Mouse (Mus musculus): ENCODE measurements around the gene Rffl. TPM values are rescaled to one million over a fixed set of nuclear protein-coding genes. Genes with fewer than 3 reads are reported as not detected.

Gene Rffl
- total and polyA plus RNA-seq, 2 experiments from 2014 or later, result 2.8 to 4.3 TPM

DNA sequence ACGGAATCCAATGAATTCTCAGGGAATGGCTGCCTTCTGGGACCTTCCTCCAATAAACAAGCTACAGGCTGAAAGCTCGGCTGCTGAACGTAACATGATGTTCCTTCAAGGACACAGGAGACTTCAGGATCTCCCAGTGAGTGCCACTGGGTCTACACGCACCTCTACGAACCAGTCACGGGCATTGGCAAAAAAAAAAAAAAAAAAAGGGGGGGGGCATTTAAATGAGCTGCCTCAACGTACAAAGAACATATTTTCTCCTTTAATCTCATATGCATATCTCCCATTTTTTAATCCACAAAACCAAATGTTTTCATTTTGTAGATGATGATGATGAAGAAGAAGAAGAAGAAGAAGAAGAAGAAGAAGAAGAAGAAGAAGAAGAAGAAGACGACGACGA lies 5.1 kb downstream of the Rffl start:
- Histone ChIP-seq H3K9ac (no peak overlapping the region), H3K27me3 (ENCODE audit: insufficient read depth, low read length) (no peaks in the 10 kb centered on the region), H3K27ac (ENCODE audit: low read depth, low read length) (no peak overlapping the region), H3K36me3 (ENCODE audit: insufficient read depth) (no peaks in the 10 kb centered on the region), H3K4me2 (ENCODE audit: low read depth) (no peak overlapping the region), H3K4me1 (ENCODE audit: insufficient read depth) (peaks cover 15% of the 10 kb centered on the region; the same call in 1 of the 2 replicates), H3K9me3 (ENCODE audit: low read length) (no peaks in the 10 kb centered on the region), H3K4me3 (ENCODE audit: low read depth, low read length) (no peak overlapping the region)
- no peak for ATAC-seq
- 88% methylated on average over 10 of the region's 10 CpGs for WGBS
- DNase-seq, result no peak
- TF ChIP-seq CTCF (IDR thresholded peaks at IDR 0.05; ENCODE audit: low read depth), result no peak

- Histone ChIP-seq H3K4me3 (ENCODE audit: low read depth, low read length) (no peak overlapping the region), H3K4me2 (ENCODE audit: low read depth) (no peak overlapping the region), H3K27ac (ENCODE audit: low read depth, low read length) (peak overlapping the region; percentile 50; the same call in 1 of the 2 replicates), H3K4me1 (ENCODE audit: insufficient read depth) (peaks cover 11% of the 10 kb centered on the region; the same call in 1 of the 2 replicates), H3K36me3 (ENCODE audit: insufficient read depth) (no peaks in the 10 kb centered on the region), H3K9ac (no peak overlapping the region), H3K27me3 (ENCODE audit: insufficient read depth, low read length) (no peaks in the 10 kb centered on the region), H3K9me3 (ENCODE audit: low read length) (no peaks in the 10 kb centered on the region)
- DNase-seq (peak; percentile 40), ATAC-seq (peak; percentile 73; the same call in 1 of the 2 replicates)
- WGBS, result 15% methylated on average over 4 of the region's 4 CpGs
- TF ChIP-seq CTCF (IDR thresholded peaks at IDR 0.05; ENCODE audit: low read depth), result no peak
Measured at GRCm38 (mm10) chr11:82863488-82863931, 7.5 kb downstream of the Rffl start.

- Histone ChIP-seq H3K36me3 (ENCODE audit: insufficient read depth) (no peaks in the 10 kb centered on the region), H3K27ac (ENCODE audit: low read depth, low read length) (no peak overlapping the region), H3K27me3 (ENCODE audit: insufficient read depth, low read length) (no peaks in the 10 kb centered on the region), H3K9ac (no peak overlapping the region), H3K4me3 (ENCODE audit: low read depth, low read length) (no peak overlapping the region), H3K4me1 (ENCODE audit: insufficient read depth) (peaks cover 11% of the 10 kb centered on the region; the same call in 1 of the 2 replicates), H3K4me2 (ENCODE audit: low read depth) (no peak overlapping the region), H3K9me3 (ENCODE audit: low read length) (no peaks in the 10 kb centered on the region)
- no peak for TF ChIP-seq CTCF (IDR thresholded peaks at IDR 0.05; ENCODE audit: low read depth)
- peak; percentile 55; the same call in 1 of the 2 replicates for ATAC-seq
- no peak for DNase-seq
- WGBS, result 17% methylated on average over 2 of the region's 2 CpGs
Measured at GRCm38 (mm10) chr11:82863059-82863458, 8.0 kb downstream of the Rffl start.

DNA sequence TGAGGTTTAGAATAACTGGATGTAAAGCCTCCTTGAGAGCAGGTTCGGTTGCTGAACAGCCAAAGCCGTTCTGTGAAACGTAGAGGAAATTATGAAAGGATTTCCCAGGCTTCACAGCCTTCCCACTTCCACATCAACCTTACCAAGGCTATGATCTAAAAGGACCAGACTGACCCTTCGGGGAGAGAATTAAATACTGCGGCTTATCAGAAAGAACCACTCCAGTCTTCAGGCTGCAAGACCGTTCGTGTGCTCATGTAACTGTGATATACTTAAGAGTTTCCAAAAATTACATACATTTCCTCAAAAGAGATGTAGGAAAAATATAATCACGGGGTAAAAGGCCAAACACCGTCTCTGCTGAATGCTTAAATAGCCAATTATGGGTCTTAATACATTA lies 8.4 kb downstream of the Rffl start:
- 23% methylated on average over 9 of the region's 9 CpGs for WGBS
- no peak for TF ChIP-seq CTCF (IDR thresholded peaks at IDR 0.05; ENCODE audit: low read depth)
- peaks cover 11% of the 10 kb centered on the region; the same call in 1 of the 2 replicates for H3K4me1 ChIP-seq (ENCODE audit: insufficient read depth)
- H3K9me3 ChIP-seq (ENCODE audit: low read length), result no peaks in the 10 kb centered on the region
- no peak overlapping the region for H3K4me3 ChIP-seq (ENCODE audit: low read depth, low read length)
- no peak overlapping the region for H3K9ac ChIP-seq
- H3K27ac ChIP-seq (ENCODE audit: low read depth, low read length), result no peak overlapping the region
- H3K4me2 ChIP-seq (ENCODE audit: low read depth), result no peak overlapping the region
- ATAC-seq (no peak; the same call in 1 of the 2 replicates), DNase-seq (no peak)
- no peaks in the 10 kb centered on the region for H3K36me3 ChIP-seq (ENCODE audit: insufficient read depth)
- H3K27me3 ChIP-seq (ENCODE audit: insufficient read depth, low read length), result no peaks in the 10 kb centered on the region

GRCm38 (mm10) chr11:82861558-82861957 lies 9.5 kb downstream of the Rffl start:
- no peak overlapping the region for H3K27ac ChIP-seq (ENCODE audit: low read depth, low read length)
- H3K4me1 ChIP-seq (ENCODE audit: insufficient read depth), result peaks cover 11% of the 10 kb centered on the region; the same call in 1 of the 2 replicates
- WGBS, result 55% methylated on average over 8 of the region's 8 CpGs
- no peak overlapping the region for H3K9ac ChIP-seq
- H3K4me2 ChIP-seq (ENCODE audit: low read depth), result no peak overlapping the region
- H3K36me3 ChIP-seq (ENCODE audit: insufficient read depth), result no peaks in the 10 kb centered on the region
- DNase-seq (no peak), ATAC-seq (no peak)
- no peaks in the 10 kb centered on the region for H3K27me3 ChIP-seq (ENCODE audit: insufficient read depth, low read length)
- no peak for TF ChIP-seq CTCF (IDR thresholded peaks at IDR 0.05; ENCODE audit: low read depth)
- no peak overlapping the region for H3K4me3 ChIP-seq (ENCODE audit: low read depth, low read length)
- H3K9me3 ChIP-seq (ENCODE audit: low read length), result no peaks in the 10 kb centered on the region

DNA sequence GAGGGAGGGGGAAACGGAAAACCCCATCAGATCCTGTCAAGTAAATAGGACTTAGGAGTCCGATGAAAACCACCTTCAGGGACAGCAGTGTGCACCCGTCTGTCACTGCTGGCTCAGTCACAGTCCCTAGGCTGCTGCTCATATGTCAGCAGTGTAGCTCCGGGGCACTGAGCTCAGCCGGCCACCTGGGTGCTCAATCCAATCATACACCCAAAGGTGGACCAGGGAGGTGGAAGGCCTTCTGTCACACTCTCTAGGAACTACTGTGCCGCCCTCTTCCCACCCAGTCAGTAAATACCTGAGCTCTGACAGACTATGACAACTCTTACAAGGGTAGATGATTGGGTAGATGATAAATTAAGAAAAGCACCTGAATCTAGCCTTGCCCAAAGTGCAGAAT lies 10.3 kb downstream of the Rffl start:
- DNase-seq, result no peak
- H3K36me3 ChIP-seq (ENCODE audit: insufficient read depth), result no peaks in the 10 kb centered on the region
- no peaks in the 10 kb centered on the region for H3K27me3 ChIP-seq (ENCODE audit: insufficient read depth, low read length)
- WGBS, result 88% methylated on average over 6 of the region's 6 CpGs
- H3K4me3 ChIP-seq (ENCODE audit: low read depth, low read length), result no peak overlapping the region
- H3K4me2 ChIP-seq (ENCODE audit: low read depth), result no peak overlapping the region
- peaks cover 11% of the 10 kb centered on the region; the same call in 1 of the 2 replicates for H3K4me1 ChIP-seq (ENCODE audit: insufficient read depth)
- H3K9me3 ChIP-seq (ENCODE audit: low read length), result no peaks in the 10 kb centered on the region
- no peak for TF ChIP-seq CTCF (IDR thresholded peaks at IDR 0.05; ENCODE audit: low read depth)
- no peak for ATAC-seq
- no peak overlapping the region for H3K9ac ChIP-seq
- H3K27ac ChIP-seq (ENCODE audit: low read depth, low read length), result no peak overlapping the region

- H3K27me3 ChIP-seq (ENCODE audit: insufficient read depth, low read length), result no peaks in the 10 kb centered on the region
- 74% methylated on average over 13 of the region's 13 CpGs for WGBS
- no peak overlapping the region for H3K9ac ChIP-seq
- no peak overlapping the region for H3K27ac ChIP-seq (ENCODE audit: low read depth, low read length)
- DNase-seq (no peak), ATAC-seq (no peak)
- H3K4me1 ChIP-seq (ENCODE audit: insufficient read depth), result peaks cover 6% of the 10 kb centered on the region; the same call in 1 of the 2 replicates
- no peak for TF ChIP-seq CTCF (IDR thresholded peaks at IDR 0.05; ENCODE audit: low read depth)
- H3K9me3 ChIP-seq (ENCODE audit: low read length), result no peaks in the 10 kb centered on the region
- no peak overlapping the region for H3K4me3 ChIP-seq (ENCODE audit: low read depth, low read length)
- no peak overlapping the region for H3K4me2 ChIP-seq (ENCODE audit: low read depth)
- H3K36me3 ChIP-seq (ENCODE audit: insufficient read depth), result no peaks in the 10 kb centered on the region
Measured at GRCm38 (mm10) chr11:82857307-82857848, 13.6 kb downstream of the Rffl start.

Measured in forebrain, postnatal 0 days (tissue).